Mouse (Mus musculus) midbrain, embryonic 16.5 days (tissue): Measurements from ENCODE around the gene Eml4. TPM values are rescaled to one million over a fixed set of nuclear protein-coding genes. Genes with fewer than 3 reads are reported as not detected.
A peak's percentile ranks its signal among the peaks of the same experiment; 100 is the strongest.

Source experiments
- ATAC-seq: fragments of 200-750 bp; cut with Nextera tagmentation; 2 replicates; pipeline ENCODE4 v1.8.0; 2017; ENCODE audit warnings: moderate TSS enrichment
- H3K27ac ChIP-seq: fragments of 300-500 bp; sonication (generic); 2 replicates; pipeline ENCODE4 v1.5.1; 2014; ENCODE audit warnings: mild to moderate bottlenecking, low read length, mixed read lengths
- H3K27me3 ChIP-seq: fragments of 300-500 bp; sonication (generic); 2 replicates; pipeline ENCODE4 v1.6.1; 2014; ENCODE audit warnings: low read depth, low read length, mixed read lengths; ENCODE audit not compliant: control insufficient read depth, insufficient read depth
- H3K36me3 ChIP-seq: fragments of 300-500 bp; sonication (generic); 2 replicates; pipeline ENCODE4 v1.6.1; 2014; ENCODE audit warnings: mild to moderate bottlenecking, low read length, moderate library complexity, mixed read lengths; ENCODE audit not compliant: control insufficient read depth, insufficient read depth
- H3K4me1 ChIP-seq: fragments of 300-500 bp; sonication (generic); 2 replicates; pipeline ENCODE4 v1.6.1; 2014; ENCODE audit warnings: mild to moderate bottlenecking, low read length, mixed read lengths; ENCODE audit not compliant: control insufficient read depth, insufficient read depth
- H3K4me2 ChIP-seq: fragments of 300-500 bp; sonication (generic); 2 replicates; pipeline ENCODE4 v1.6.1; 2014; ENCODE audit warnings: mild to moderate bottlenecking, low read length, mixed read lengths
- H3K4me3 ChIP-seq: fragments of 300-500 bp; sonication (generic); 2 replicates; pipeline ENCODE4 v1.5.1; 2014; ENCODE audit warnings: low read depth, mild to moderate bottlenecking, low read length, moderate library complexity, mixed read lengths
- H3K9ac ChIP-seq: fragments of 300-500 bp; sonication (generic); 2 replicates; pipeline ENCODE4 v1.6.1; 2014; ENCODE audit warnings: low read depth, low read length, mixed read lengths
- H3K9me3 ChIP-seq: fragments of 300-500 bp; sonication (generic); replicated peaks from 2 replicates; pipeline ENCODE4 v1.6.1; 2014; ENCODE audit warnings: mild to moderate bottlenecking, low read length, mixed read lengths; ENCODE audit not compliant: control insufficient read depth, poor library complexity, severe bottlenecking
- WGBS: fragments of 180-500 bp; shearing (Covaris S2); extraction: QIAGEN DNeasy Blood & Tissue Kit; methylation state at CpG from one replicate; pipeline ENCODE4 v1.1.7; 2014; 5-methylcytosine and 5-hydroxymethylcytosine counted together
- polyA plus RNA-seq: library from polyadenylated mRNA; unstranded; fragments of >200 nt; fragmentation: Nextera tagmentation; extraction: Ambion mirVana; gene quantifications from 2 replicates; pipeline ENCODE4 v1.2.1, GENCODE M21; 2015

Eml4 gene
- polyA plus RNA-seq, result 27.5 and 29.0 TPM in 2 replicates

DNA sequence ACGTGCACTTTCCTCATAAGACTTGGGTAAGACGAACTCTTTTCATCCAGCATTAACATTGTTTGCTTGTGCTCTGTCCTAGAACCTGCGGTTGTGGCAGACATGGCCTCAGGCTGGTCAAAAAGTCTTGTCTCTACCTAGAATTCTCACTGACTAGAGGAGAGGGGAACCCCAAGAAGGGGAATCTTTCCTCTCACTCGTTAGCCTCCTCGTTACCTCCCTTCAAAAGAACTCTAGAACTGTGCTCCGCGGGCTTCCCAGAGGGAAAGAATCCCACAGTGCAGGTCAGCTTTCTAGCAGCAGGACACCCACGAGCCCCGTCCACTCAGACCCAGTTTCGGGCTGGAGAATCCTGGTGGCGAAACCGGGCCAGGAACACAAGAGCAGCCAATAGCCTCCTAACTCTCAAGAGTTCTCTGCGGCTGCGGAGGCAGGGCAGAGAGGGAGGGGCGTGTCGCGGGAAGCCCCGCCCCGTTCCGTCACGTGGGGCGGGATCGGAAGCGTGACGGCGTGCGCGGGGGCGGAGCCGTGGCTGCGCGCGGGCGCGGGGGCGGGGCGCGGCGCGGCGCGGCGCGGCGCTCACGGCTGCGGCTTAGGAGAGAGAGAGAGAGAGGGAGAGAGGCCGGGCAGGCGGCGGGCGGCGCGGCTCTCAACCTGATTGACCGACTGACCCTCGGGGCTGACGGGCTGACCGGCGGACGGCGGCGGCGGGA, at the start of gene Eml4:
TSS of gene Eml4 (plus strand) at position 553 of the 713 bp plus-strand sequence.
- peak; percentile 96 for ATAC-seq
- H3K36me3 ChIP-seq, result no peaks in the 10 kb centered on the region
- H3K4me1 ChIP-seq, result peaks cover 21% of the 10 kb centered on the region
- peak within 1 kb of the TSS; percentile 90 for H3K4me3 ChIP-seq
- WGBS, result under 1% methylated on average over 45 of the region's 62 CpGs
- H3K27ac ChIP-seq, result peak within 1 kb of the TSS; percentile 89
- H3K9ac ChIP-seq, result peak within 1 kb of the TSS; percentile 91
- H3K4me2 ChIP-seq, result peak within 1 kb of the TSS; percentile 85
- H3K27me3 ChIP-seq, result no peaks in the 10 kb centered on the region
- no peaks in the 10 kb centered on the region for H3K9me3 ChIP-seq

DNA sequence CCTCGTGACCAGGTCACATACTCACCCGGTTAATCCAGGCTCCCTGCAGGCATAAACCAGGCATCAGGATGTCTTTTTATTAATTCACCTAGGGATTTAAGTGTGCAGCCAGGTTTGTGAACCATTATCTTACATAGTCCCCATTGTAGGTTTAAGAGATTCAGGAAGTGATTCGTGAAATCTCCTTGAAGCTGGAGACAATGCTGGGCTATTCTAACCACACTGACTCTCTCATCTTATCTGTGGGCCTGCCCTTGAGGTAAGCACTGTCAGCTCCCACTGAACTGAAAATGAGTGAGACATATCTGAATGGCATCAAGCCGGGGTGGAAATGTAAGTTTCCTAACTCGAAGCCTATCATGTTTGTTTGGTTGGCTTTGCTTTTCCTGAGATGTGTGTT, 49.3 kb upstream of the Eml4 start:
- no peaks in the 10 kb centered on the region for H3K4me1 ChIP-seq
- H3K36me3 ChIP-seq, result no peaks in the 10 kb centered on the region
- no peak overlapping the region for H3K9ac ChIP-seq
- no peaks in the 10 kb centered on the region; the same call in 1 of the 2 replicates for H3K9me3 ChIP-seq
- H3K27me3 ChIP-seq, result no peaks in the 10 kb centered on the region
- H3K4me3 ChIP-seq, result no peak overlapping the region
- WGBS, result 82% methylated on average over 5 of the region's 5 CpGs
- no peak overlapping the region for H3K27ac ChIP-seq
- ATAC-seq, result no peak
- no peak overlapping the region for H3K4me2 ChIP-seq

GRCm38 (mm10) chr17:83304089-83304822, 46.5 kb upstream of the Eml4 start:
- Histone ChIP-seq H3K27ac (no peak overlapping the region), H3K27me3 (no peaks in the 10 kb centered on the region), H3K36me3 (no peaks in the 10 kb centered on the region), H3K4me2 (no peak overlapping the region), H3K9me3 (no peaks in the 10 kb centered on the region), H3K9ac (no peak overlapping the region), H3K4me3 (no peak overlapping the region), H3K4me1 (0 out of 2 replicates have a peak, but pooled peaks cover 3% of the 10 kb centered on the region)
- WGBS, result 91% methylated on average over 7 of the region's 7 CpGs
- no peak for ATAC-seq

DNA sequence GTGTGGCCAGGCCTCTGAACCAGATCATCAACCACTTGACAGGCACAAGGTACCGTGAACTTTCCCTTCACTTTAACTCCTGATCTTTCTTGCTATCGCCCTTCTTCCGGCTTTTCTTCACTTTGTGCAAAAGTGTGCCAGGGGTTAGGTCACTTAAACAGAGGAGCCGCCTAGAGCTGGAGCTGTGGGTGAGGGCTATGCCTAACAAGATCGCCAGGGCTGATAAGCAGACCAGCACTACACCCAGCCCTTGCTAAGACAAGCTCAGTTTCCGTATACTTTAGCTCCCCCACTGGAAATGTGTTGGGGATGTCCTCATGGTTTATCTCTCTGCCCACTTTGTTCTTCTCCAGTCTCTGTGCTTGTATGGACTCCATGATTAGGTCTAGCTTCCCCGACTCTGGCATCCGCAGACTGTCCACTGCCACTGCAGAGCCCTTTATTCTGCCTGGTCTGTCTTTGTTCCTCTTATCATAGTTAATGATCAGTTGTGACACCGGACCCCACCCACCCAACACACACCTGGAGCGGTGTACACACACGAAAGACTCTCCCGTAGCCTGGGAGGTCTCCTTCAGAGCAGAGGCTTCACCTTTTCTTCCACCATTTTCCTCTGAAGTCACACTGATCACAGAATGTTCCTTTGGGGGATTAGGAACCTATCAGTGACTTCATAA, 43.6 kb upstream of the Eml4 start:
- Histone ChIP-seq H3K4me1 (0 out of 2 replicates have a peak, but pooled peaks cover 4% of the 10 kb centered on the region), H3K4me3 (no peak overlapping the region), H3K27me3 (no peaks in the 10 kb centered on the region), H3K9ac (no peak overlapping the region), H3K36me3 (no peaks in the 10 kb centered on the region), H3K27ac (no peak overlapping the region), H3K9me3 (no peaks in the 10 kb centered on the region), H3K4me2 (no peak overlapping the region)
- WGBS, result 91% methylated on average over 12 of the region's 12 CpGs
- no peak for ATAC-seq

GRCm38 (mm10) chr17:83307641-83308296, 43.0 kb upstream of the Eml4 start:
- Histone ChIP-seq H3K27me3 (no peaks in the 10 kb centered on the region), H3K4me3 (no peak overlapping the region), H3K27ac (no peak overlapping the region), H3K9ac (no peak overlapping the region), H3K9me3 (no peaks in the 10 kb centered on the region), H3K36me3 (no peaks in the 10 kb centered on the region), H3K4me2 (no peak overlapping the region), H3K4me1 (peaks cover 9% of the 10 kb centered on the region; the same call in 1 of the 2 replicates)
- no peak for ATAC-seq
- 67% methylated on average over 11 of the region's 11 CpGs for WGBS

DNA sequence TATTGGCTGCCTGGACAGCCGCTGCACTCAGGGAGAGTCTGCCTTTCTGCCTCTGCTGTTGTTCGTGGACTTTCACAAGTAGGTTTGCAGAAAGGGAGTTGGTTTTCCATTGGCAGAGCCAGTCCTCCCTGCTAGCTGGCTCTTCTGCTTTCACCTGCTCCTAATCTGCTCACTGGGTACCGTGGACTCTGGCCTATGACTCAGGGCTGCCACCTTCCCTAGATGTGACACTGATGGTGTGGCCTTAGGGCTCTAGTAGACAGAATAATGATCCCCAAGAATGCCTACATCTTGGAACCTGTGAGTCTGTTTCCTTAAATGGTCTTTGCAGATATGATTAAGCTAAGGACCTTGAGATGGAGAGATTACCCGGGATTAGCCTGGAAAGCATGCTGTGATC, 42.3 kb upstream of the Eml4 start:
- H3K27ac ChIP-seq, result no peak overlapping the region
- no peaks in the 10 kb centered on the region for H3K9me3 ChIP-seq
- WGBS, result 49% methylated on average over 4 of the region's 4 CpGs
- ATAC-seq, result no peak
- no peak overlapping the region for H3K9ac ChIP-seq
- H3K4me3 ChIP-seq, result no peak overlapping the region
- H3K27me3 ChIP-seq, result no peaks in the 10 kb centered on the region
- H3K4me1 ChIP-seq, result peaks cover 9% of the 10 kb centered on the region; the same call in 1 of the 2 replicates
- no peak overlapping the region for H3K4me2 ChIP-seq
- H3K36me3 ChIP-seq, result no peaks in the 10 kb centered on the region

DNA sequence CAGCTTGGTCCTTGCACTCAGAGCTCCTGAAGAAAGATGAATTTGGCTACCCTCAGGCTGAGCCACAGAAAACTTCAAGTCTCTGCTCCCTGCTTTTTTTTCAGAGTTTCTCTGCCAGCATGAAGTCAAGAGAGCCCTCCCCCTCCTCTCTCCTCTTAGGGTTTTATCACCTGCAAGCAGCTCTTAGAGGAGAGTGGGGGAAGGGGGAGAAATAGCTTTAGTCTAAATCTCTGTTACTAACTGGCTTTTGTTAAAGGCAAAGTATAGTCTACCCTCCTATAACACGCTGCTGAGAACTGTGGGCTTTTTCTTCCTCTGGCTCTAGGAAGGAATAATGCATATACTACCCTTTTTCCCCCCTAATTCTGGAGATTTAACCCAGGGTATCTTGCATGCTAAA, 41.5 kb upstream of the Eml4 start:
- WGBS, result 10% methylated on average over 1 of the region's 1 CpGs
- H3K4me1 ChIP-seq, result peaks cover 9% of the 10 kb centered on the region; the same call in 1 of the 2 replicates
- no peaks in the 10 kb centered on the region for H3K27me3 ChIP-seq
- H3K36me3 ChIP-seq, result no peaks in the 10 kb centered on the region
- no peaks in the 10 kb centered on the region for H3K9me3 ChIP-seq
- no peak for ATAC-seq
- H3K4me2 ChIP-seq, result no peak overlapping the region
- H3K4me3 ChIP-seq, result no peak overlapping the region
- no peak overlapping the region for H3K27ac ChIP-seq
- no peak overlapping the region for H3K9ac ChIP-seq

DNA sequence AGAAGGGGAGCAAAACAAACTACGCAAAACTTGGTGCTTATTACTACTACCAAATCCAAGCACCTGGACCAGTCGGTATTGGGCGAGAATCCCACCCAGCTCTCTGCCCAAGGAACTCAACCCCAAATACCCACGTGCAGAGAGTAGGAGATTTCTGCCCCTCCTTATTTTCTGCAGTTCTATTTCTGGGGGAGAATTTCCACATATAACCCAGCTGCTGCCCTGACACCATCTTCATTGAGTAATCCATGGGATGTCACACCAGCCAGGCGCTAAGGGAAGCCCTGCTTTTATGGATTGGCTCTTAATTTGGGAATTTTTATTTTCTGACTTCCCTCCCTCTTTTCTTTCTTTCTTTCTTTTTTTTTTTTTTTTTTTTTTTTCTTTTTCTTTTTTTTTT, 38.9 kb upstream of the Eml4 start:
- Histone ChIP-seq H3K4me1 (peaks cover 9% of the 10 kb centered on the region; the same call in 1 of the 2 replicates), H3K9me3 (no peaks in the 10 kb centered on the region), H3K27ac (no peak overlapping the region), H3K4me3 (no peak overlapping the region), H3K27me3 (no peaks in the 10 kb centered on the region), H3K36me3 (no peaks in the 10 kb centered on the region), H3K9ac (no peak overlapping the region), H3K4me2 (no peak overlapping the region)
- 63% methylated on average over 5 of the region's 5 CpGs for WGBS
- ATAC-seq, result no peak
